In the genomic region with DNA sequence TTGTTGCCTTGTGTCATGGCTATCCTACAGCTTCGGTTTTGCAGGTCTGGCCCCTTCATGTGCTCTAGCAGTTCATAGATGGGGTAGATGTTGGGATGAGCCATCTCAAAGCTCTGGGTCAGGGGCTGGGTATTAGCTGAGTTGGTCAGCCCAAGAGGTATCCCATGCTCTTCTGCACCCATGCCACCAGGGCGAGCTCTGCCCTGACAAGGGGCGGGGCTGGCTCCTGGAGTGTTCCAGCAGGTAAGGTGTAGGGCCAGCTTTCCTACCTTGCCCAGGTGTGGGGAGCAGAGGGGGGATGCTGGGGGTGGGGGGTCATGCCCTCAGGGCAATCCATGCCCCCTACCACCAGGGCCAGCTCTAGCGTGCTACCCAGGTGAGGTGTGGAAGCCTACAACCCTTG, we compare ENCODE assay signal across 20 mouse cellular contexts.
DNase-seq lines count a peak whose midpoint lies in the region; ATAC-seq and TF ChIP-seq lines count a peak whose summit lies in the region.
"Had no signal": no experiment of that assay in that cellular context is flagged by ENCODE, and none has a peak within 500 bp of the region (broad histone marks: within the 10 kb centered on the region; RNA-seq: fewer than 3 reads in every experiment).

No protein-coding gene starts in this region.

- 0 out of 2 replicates have a peak overlapping the region, but pooled peaks have one; percentile 18 for H3K27ac ChIP-seq in hindbrain, embryonic 13.5 days
- no peak overlapping the region for H3K27ac ChIP-seq in hindbrain, embryonic 12.5 days
- peak overlapping the region; percentile 18; the same call in 1 of the 2 replicates for H3K27ac ChIP-seq in midbrain, embryonic 16.5 days (ENCODE audit: low read length)
- no peak overlapping the region for H3K27ac ChIP-seq in midbrain, embryonic 10.5 days (replicated peaks)
- no peak overlapping the region for H3K27ac ChIP-seq in intestine, postnatal 0 days (ENCODE audit: low read depth, low read length)
- H3K27ac ChIP-seq: forebrain, embryonic 12.5 days; limb, embryonic 13.5 days; liver, embryonic 13.5 days; macrophage; midbrain, embryonic 12.5 days had no signal

- no peak overlapping the region for H3K4me3 ChIP-seq in hindbrain, embryonic 13.5 days
- no peak overlapping the region for H3K4me3 ChIP-seq in hindbrain, embryonic 12.5 days
- H3K4me3 ChIP-seq in midbrain, embryonic 16.5 days (ENCODE audit: low read depth, low read length), result no peak overlapping the region
- H3K4me3 ChIP-seq in midbrain, embryonic 10.5 days, result no peak overlapping the region
- H3K4me3 ChIP-seq in intestine, postnatal 0 days (ENCODE audit: low read depth, low read length), result no peak overlapping the region
- H3K4me3 ChIP-seq: forebrain, embryonic 12.5 days; limb, embryonic 13.5 days; liver, embryonic 13.5 days; midbrain, embryonic 12.5 days; myocyte had no signal

- no peak overlapping the region for H3K4me2 ChIP-seq in hindbrain, embryonic 13.5 days
- H3K4me2 ChIP-seq in hindbrain, embryonic 12.5 days (replicated peaks), result no peak overlapping the region
- no peak overlapping the region for H3K4me2 ChIP-seq in midbrain, embryonic 16.5 days (ENCODE audit: low read length)
- H3K4me2 ChIP-seq in intestine, postnatal 0 days (replicated peaks; ENCODE audit: low read depth), result no peak overlapping the region
- H3K4me2 ChIP-seq: forebrain, embryonic 12.5 days; limb, embryonic 13.5 days; liver, embryonic 13.5 days; midbrain, embryonic 12.5 days had no signal

- H3K9me3 ChIP-seq in hindbrain, embryonic 13.5 days, result no peaks in the 10 kb centered on the region
- H3K9me3 ChIP-seq in hindbrain, embryonic 12.5 days (replicated peaks), result no peaks in the 10 kb centered on the region
- H3K9me3 ChIP-seq in midbrain, embryonic 16.5 days (replicated peaks; ENCODE audit: control insufficient read depth, low read length, poor library complexity, severe bottlenecking), result no peaks in the 10 kb centered on the region
- no peaks in the 10 kb centered on the region for H3K9me3 ChIP-seq in midbrain, embryonic 10.5 days (replicated peaks)
- no peaks in the 10 kb centered on the region for H3K9me3 ChIP-seq in intestine, postnatal 0 days (ENCODE audit: control insufficient read depth)
- H3K9me3 ChIP-seq: forebrain, embryonic 12.5 days; limb, embryonic 13.5 days; liver, embryonic 13.5 days; midbrain, embryonic 12.5 days had no signal

- TF ChIP-seq CTCF in intestine, postnatal 0 days (IDR thresholded peaks at IDR 0.05; ENCODE audit: low read depth), result 0 out of 2 replicates have a peak, but pooled peaks have one; percentile 8

- 91% methylated on average over 4 of the region's 4 CpGs for WGBS in hindbrain, embryonic 13.5 days
- 81% methylated on average over 4 of the region's 4 CpGs for WGBS in hindbrain, embryonic 12.5 days
- 86% methylated on average over 4 of the region's 4 CpGs for WGBS in midbrain, embryonic 16.5 days
- 90% methylated on average over 4 of the region's 4 CpGs for WGBS in midbrain, embryonic 10.5 days
- WGBS in intestine, postnatal 0 days, result 82% methylated on average over 4 of the region's 4 CpGs

- H3K9ac ChIP-seq in hindbrain, embryonic 13.5 days, result no peak overlapping the region
- H3K9ac ChIP-seq in hindbrain, embryonic 12.5 days, result no peak overlapping the region
- no peak overlapping the region for H3K9ac ChIP-seq in midbrain, embryonic 16.5 days (ENCODE audit: low read depth, low read length)
- no peak overlapping the region for H3K9ac ChIP-seq in intestine, postnatal 0 days (ENCODE audit: low read depth, low read length)
- H3K9ac ChIP-seq: forebrain, embryonic 12.5 days; limb, embryonic 13.5 days; liver, embryonic 13.5 days; midbrain, embryonic 12.5 days had no signal

- H3K36me3 ChIP-seq in hindbrain, embryonic 13.5 days, result no peaks in the 10 kb centered on the region
- no peaks in the 10 kb centered on the region for H3K36me3 ChIP-seq in hindbrain, embryonic 12.5 days
- no peaks in the 10 kb centered on the region for H3K36me3 ChIP-seq in midbrain, embryonic 16.5 days (ENCODE audit: control insufficient read depth, insufficient read depth, low read length)
- no peaks in the 10 kb centered on the region for H3K36me3 ChIP-seq in midbrain, embryonic 10.5 days
- H3K36me3 ChIP-seq in intestine, postnatal 0 days (ENCODE audit: control insufficient read depth, insufficient read depth), result no peaks in the 10 kb centered on the region
- H3K36me3 ChIP-seq: forebrain, embryonic 12.5 days; limb, embryonic 13.5 days; liver, embryonic 13.5 days; midbrain, embryonic 12.5 days had no signal

- no peak for ATAC-seq in hindbrain, embryonic 13.5 days (ENCODE audit: low FRiP score)
- ATAC-seq in hindbrain, embryonic 12.5 days (ENCODE audit: low FRiP score), result no peak
- ATAC-seq in midbrain, embryonic 16.5 days, result no peak
- ATAC-seq in intestine, postnatal 0 days, result no peak
- no peak for ATAC-seq in megakaryocyte-erythroid progenitor cell, adult 5-6 weeks (replicated peaks; ENCODE audit: low FRiP score, low TSS enrichment, poor library complexity, severe bottlenecking)

- 0 out of 2 replicates have a peak, but pooled peaks cover 4% of the 10 kb centered on the region for H3K4me1 ChIP-seq in hindbrain, embryonic 13.5 days (replicated peaks)
- H3K4me1 ChIP-seq in hindbrain, embryonic 12.5 days, result no peaks in the 10 kb centered on the region
- no peaks in the 10 kb centered on the region; the same call in 1 of the 2 replicates for H3K4me1 ChIP-seq in midbrain, embryonic 16.5 days (ENCODE audit: control insufficient read depth, insufficient read depth, low read length)
- no peaks in the 10 kb centered on the region; the same call in 1 of the 2 replicates for H3K4me1 ChIP-seq in midbrain, embryonic 10.5 days
- H3K4me1 ChIP-seq in intestine, postnatal 0 days (replicated peaks; ENCODE audit: control insufficient read depth, insufficient read depth, low read length), result no peaks in the 10 kb centered on the region
- H3K4me1 ChIP-seq: limb, embryonic 13.5 days; liver, embryonic 13.5 days had no signal

- no peaks in the 10 kb centered on the region for H3K27me3 ChIP-seq in hindbrain, embryonic 13.5 days
- no peaks in the 10 kb centered on the region for H3K27me3 ChIP-seq in hindbrain, embryonic 12.5 days
- H3K27me3 ChIP-seq in midbrain, embryonic 16.5 days (ENCODE audit: control insufficient read depth, insufficient read depth, low read depth, low read length), result no peaks in the 10 kb centered on the region
- no peaks in the 10 kb centered on the region for H3K27me3 ChIP-seq in midbrain, embryonic 10.5 days (ENCODE audit: low read depth, poor library complexity, severe bottlenecking)
- H3K27me3 ChIP-seq in intestine, postnatal 0 days (replicated peaks; ENCODE audit: control insufficient read depth, insufficient read depth, low read length), result no peaks in the 10 kb centered on the region
- H3K27me3 ChIP-seq: forebrain, embryonic 12.5 days; limb, embryonic 13.5 days; liver, embryonic 13.5 days; midbrain, embryonic 12.5 days had no signal

- DNase-seq in midbrain, embryonic 10.5 days (ENCODE audit: low spot score), result no peak
- peak; percentile 31 to 63 for DNase-seq in urinary bladder, postnatal 36 days (ENCODE audit: low spot score in 2 of 2)
- DNase-seq: adrenal gland, postnatal 25 days; B cell, adult 2 months; cerebellum, postnatal 36 days; gastrocnemius, postnatal 25 days; kidney, adult 2 months; liver, embryonic 13.5 days; right cerebral cortex, postnatal 14 days; spleen, adult 18-20 months had no signal

Comparison
In these comparisons a context has a peak if more than half of its experiments do, and no peak if none do; other contexts are left out.
1. H3K27ac ChIP-seq: peak in hindbrain, embryonic 13.5 days (single experiment) and midbrain, embryonic 16.5 days (single experiment); none in hindbrain, embryonic 12.5 days (single experiment), midbrain, embryonic 10.5 days (single experiment) and intestine, postnatal 0 days (single experiment).